Mouse (Mus musculus) megakaryocyte, embryonic 14.5 days (primary cell): ENCODE results near the gene Tmem79.
"Not testable (repeated sequence)": the region's sequence is repeated elsewhere in the genome, so short reads cannot be mapped to it uniquely, and the experiment has no call there.

Source experiments
- FLI1 ChIP-seq: IDR thresholded peaks from 2 replicates; pipeline ENCODE4 v1.6.1; 2012; ENCODE audit warnings: low read length, inconsistent platforms, mixed read lengths
- GATA1 ChIP-seq: IDR thresholded peaks from 3 replicates; pipeline ENCODE4 v1.6.1; 2012; ENCODE audit warnings: mixed read lengths, low read length, inconsistent platforms, borderline replicate concordance

DNA sequence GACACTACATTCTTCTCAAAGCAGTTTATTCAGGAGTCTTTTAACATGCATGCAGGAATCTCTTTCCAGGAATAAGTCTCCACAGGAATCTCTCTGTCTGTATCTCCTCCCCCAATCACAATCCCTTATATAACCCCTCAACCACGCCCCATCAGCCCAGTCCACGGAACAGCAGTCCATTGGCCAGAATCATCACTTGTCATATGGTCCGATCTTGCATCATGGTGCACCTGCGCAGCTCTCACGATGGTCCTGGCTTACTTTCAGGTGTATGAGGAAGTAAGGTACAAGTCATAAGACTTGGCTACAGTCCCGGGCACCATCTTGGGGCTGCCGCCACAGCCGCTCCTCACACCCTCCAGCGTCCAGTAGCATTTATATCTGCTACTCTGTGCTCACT, 36.7 kb upstream of the Tmem79 start, which contains the start of gene Bglap3:
- TF ChIP-seq GATA1, FLI1: not testable (repeated sequence)
